Mouse (Mus musculus) left cerebral cortex, adult 18-20 months (tissue): ENCODE measurements around the gene Cckar. TPM values are rescaled to one million over a fixed set of nuclear protein-coding genes. Genes with fewer than 3 reads are reported as not detected.

Experiments
- DNase-seq, 2 experiments: peaks; one replicate each; pipeline ENCODE4 v3.0.0; 2021 to 2022; ENCODE audit warnings: low spot score in 2 of 2, mixed read lengths in 1 of 2
- long read RNA-seq, 2 experiments: library from polyadenylated mRNA; stranded (forward); transcript quantifications; one replicate each; pipeline ENCODE4 v2.0.0; 2021
- total RNA-seq, 2 experiments: library from RNA; stranded (reverse); gene quantifications; 2 replicates each; pipeline ENCODE4 v1.2.3; 2021

Gene Cckar
- total RNA-seq, result under 1 TPM in 1 of 2 experiments, not detected in 1; 0.33 TPM
- long read RNA-seq, experiment 1, result 0 reads
- long read RNA-seq, experiment 2, result 0 reads

GRCm38 (mm10) chr5:53707235-53708177, at the start of gene Cckar:
Gene Cckar (minus strand): TSS chr5:53707705.
- DNase-seq, result no peak

- DNase-seq, result no peak
Measured at GRCm38 (mm10) chr5:53744061-53744460, 36.6 kb upstream of the Cckar start.

- DNase-seq, result no peak
Measured at GRCm38 (mm10) chr5:53732933-53733332, 25.4 kb upstream of the Cckar start.

GRCm38 (mm10) chr5:53727606-53728005, 20.1 kb upstream of the Cckar start:
- no peak for DNase-seq

- no peak for DNase-seq
Measured at GRCm38 (mm10) chr5:53726011-53726410, 18.5 kb upstream of the Cckar start.

- DNase-seq, result no peak
Measured at GRCm38 (mm10) chr5:53716462-53716861, 9.0 kb upstream of the Cckar start.

- DNase-seq, result no peak
Measured at GRCm38 (mm10) chr5:53711277-53711676, 3.8 kb upstream of the Cckar start.

- no peak for DNase-seq
Measured at GRCm38 (mm10) chr5:53708191-53708590, 686 bp upstream of the Cckar start.

- DNase-seq, result no peak
Measured at GRCm38 (mm10) chr5:53702686-53703085, 4.8 kb downstream of the Cckar start.

- DNase-seq, result no peak
Measured at GRCm38 (mm10) chr5:53697794-53698193, 9.7 kb downstream of the Cckar start.

GRCm38 (mm10) chr5:53696701-53697100, 10.8 kb downstream of the Cckar start:
- no peak for DNase-seq

- DNase-seq, result no peak
Measured at GRCm38 (mm10) chr5:53692662-53693061, 14.8 kb downstream of the Cckar start.

GRCm38 (mm10) chr5:53692100-53692499, 15.4 kb downstream of the Cckar start:
- no peak for DNase-seq

- DNase-seq, result no peak
Measured at GRCm38 (mm10) chr5:53691577-53691976, 15.9 kb downstream of the Cckar start.

GRCm38 (mm10) chr5:53688326-53688725, 19.2 kb downstream of the Cckar start:
- no peak for DNase-seq

GRCm38 (mm10) chr5:53686379-53686778, 21.1 kb downstream of the Cckar start:
- DNase-seq, result no peak

- no peak for DNase-seq
Measured at GRCm38 (mm10) chr5:53685623-53686022, 21.9 kb downstream of the Cckar start.

- no peak for DNase-seq
Measured at GRCm38 (mm10) chr5:53684417-53684816, 23.1 kb downstream of the Cckar start.

- DNase-seq, result no peak
Measured at GRCm38 (mm10) chr5:53683916-53684315, 23.6 kb downstream of the Cckar start.

GRCm38 (mm10) chr5:53679651-53680050, 27.9 kb downstream of the Cckar start:
- peak; percentile 21 to 54 for DNase-seq

- DNase-seq, result no peak
Measured at GRCm38 (mm10) chr5:53678036-53678767, 29.3 kb downstream of the Cckar start.

GRCm38 (mm10) chr5:53676671-53677070, 30.8 kb downstream of the Cckar start:
- no peak for DNase-seq
